Mouse (Mus musculus): ENCODE data around the gene Ldhd. TPM values are rescaled to one million over a fixed set of nuclear protein-coding genes. Genes with fewer than 3 reads are reported as not detected.
"Not testable (repeated sequence)": the region's sequence is repeated elsewhere in the genome, so short reads cannot be mapped to it uniquely, and the experiment has no call there.

Gene Ldhd
- polyA plus RNA-seq, 1 experiment from 2014 or later: 0.24 TPM

- 80% methylated on average over 12 of the region's 12 CpGs for WGBS
Observed at GRCm38 (mm10) chr8:111644286-111645051, 14.3 kb upstream of the Ldhd start.

GRCm38 (mm10) chr8:111643264-111644141, 13.3 kb upstream of the Ldhd start, which contains the start of gene Zfp1:
TSS of gene Zfp1 (plus strand) at chr8:111643401.
- under 1% methylated on average over 75 of the region's 75 CpGs for WGBS
- peak within 1 kb of the TSS; percentile 69 for H3K4me3 ChIP-seq
- no peaks in the 10 kb centered on the region for H3K9me3 ChIP-seq
- peaks cover 8% of the 10 kb centered on the region; the same call in 1 of the 2 replicates for H3K36me3 ChIP-seq
- peak; percentile 92 for DNase-seq (ENCODE audit: low spot score)
- peak within 1 kb of the TSS; percentile 98 for H3K27ac ChIP-seq
- no peaks in the 10 kb centered on the region for H3K27me3 ChIP-seq (ENCODE audit: insufficient read depth, poor library complexity, severe bottlenecking)
- peaks cover 13% of the 10 kb centered on the region for H3K4me1 ChIP-seq (replicated peaks)

More at GRCm38 (mm10) chr8:111644286-111645051, 14.3 kb upstream of the Ldhd start:
- not testable (repeated sequence) for H3K9me3 ChIP-seq; DNase-seq (ENCODE audit: low spot score); H3K36me3 ChIP-seq; H3K27me3 ChIP-seq (ENCODE audit: insufficient read depth, poor library complexity, severe bottlenecking)
- Histone ChIP-seq H3K4me3 (peak overlapping the region; percentile 69), H3K4me1 (replicated peaks) (peaks cover 16% of the 10 kb centered on the region), H3K27ac (peak overlapping the region; percentile 98; the same call in 1 of the 2 replicates)

GRCm38 (mm10) chr8:111642939-111643263, 12.7 kb upstream of the Ldhd start:
- peak overlapping the region; percentile 98 for H3K27ac ChIP-seq
- peak overlapping the region; percentile 69 for H3K4me3 ChIP-seq
- H3K9me3 ChIP-seq: no peaks in the 10 kb centered on the region
- 17% methylated on average over 5 of the region's 5 CpGs for WGBS
- no peak for DNase-seq (ENCODE audit: low spot score)
- peaks cover 8% of the 10 kb centered on the region; the same call in 1 of the 2 replicates for H3K36me3 ChIP-seq
- peaks cover 9% of the 10 kb centered on the region for H3K4me1 ChIP-seq (replicated peaks)
- no peaks in the 10 kb centered on the region for H3K27me3 ChIP-seq (ENCODE audit: insufficient read depth, poor library complexity, severe bottlenecking)

GRCm38 (mm10) chr8:111642496-111642895, 12.3 kb upstream of the Ldhd start:
- peaks cover 9% of the 10 kb centered on the region for H3K4me1 ChIP-seq (replicated peaks)
- H3K9me3 ChIP-seq: no peaks in the 10 kb centered on the region
- no peak for DNase-seq (ENCODE audit: low spot score)
- H3K27me3 ChIP-seq (ENCODE audit: insufficient read depth, poor library complexity, severe bottlenecking): no peaks in the 10 kb centered on the region
- WGBS: 71% methylated on average over 5 of the region's 5 CpGs
- peaks cover 8% of the 10 kb centered on the region; the same call in 1 of the 2 replicates for H3K36me3 ChIP-seq
- peak overlapping the region; percentile 69 for H3K4me3 ChIP-seq
- peak overlapping the region; percentile 98 for H3K27ac ChIP-seq

GRCm38 (mm10) chr8:111641064-111641463, 10.9 kb upstream of the Ldhd start:
- DNase-seq (ENCODE audit: low spot score): no peak
- Histone ChIP-seq H3K27me3 (ENCODE audit: insufficient read depth, poor library complexity, severe bottlenecking) (no peaks in the 10 kb centered on the region), H3K9me3 (no peaks in the 10 kb centered on the region), H3K36me3 (no peaks in the 10 kb centered on the region; the same call in 1 of the 2 replicates), H3K4me1 (replicated peaks) (peaks cover 9% of the 10 kb centered on the region), H3K4me3 (no peak overlapping the region), H3K27ac (no peak overlapping the region)
- 98% methylated on average over 2 of the region's 2 CpGs for WGBS

- H3K4me3 ChIP-seq: no peak overlapping the region
- no peaks in the 10 kb centered on the region for H3K36me3 ChIP-seq
- no peaks in the 10 kb centered on the region for H3K27me3 ChIP-seq (ENCODE audit: insufficient read depth, poor library complexity, severe bottlenecking)
- H3K27ac ChIP-seq: no peak overlapping the region
- no peak for DNase-seq (ENCODE audit: low spot score)
- peaks cover 9% of the 10 kb centered on the region for H3K4me1 ChIP-seq (replicated peaks)
- 0 out of 2 replicates have a peak, but pooled peaks cover 4% of the 10 kb centered on the region for H3K9me3 ChIP-seq
Observed at GRCm38 (mm10) chr8:111638086-111638485, 7.9 kb upstream of the Ldhd start.

GRCm38 (mm10) chr8:111632976-111633375, 2.8 kb upstream of the Ldhd start:
- Histone ChIP-seq H3K36me3 (0 out of 2 replicates have a peak, but pooled peaks cover 11% of the 10 kb centered on the region), H3K27me3 (ENCODE audit: insufficient read depth, poor library complexity, severe bottlenecking) (no peaks in the 10 kb centered on the region), H3K4me1 (replicated peaks) (peaks cover 4% of the 10 kb centered on the region; the same call in 1 of the 2 replicates), H3K9me3 (0 out of 2 replicates have a peak, but pooled peaks cover 5% of the 10 kb centered on the region), H3K4me3 (no peak overlapping the region), H3K27ac (no peak overlapping the region)
- 97% methylated on average over 3 of the region's 3 CpGs for WGBS
- DNase-seq (ENCODE audit: low spot score): no peak

GRCm38 (mm10) chr8:111631589-111631988, 1.4 kb upstream of the Ldhd start:
- 94% methylated on average over 8 of the region's 8 CpGs for WGBS
- Histone ChIP-seq H3K27me3 (ENCODE audit: insufficient read depth, poor library complexity, severe bottlenecking) (no peaks in the 10 kb centered on the region), H3K9me3 (0 out of 2 replicates have a peak, but pooled peaks cover 5% of the 10 kb centered on the region), H3K4me1 (replicated peaks) (peaks cover 4% of the 10 kb centered on the region; the same call in 1 of the 2 replicates), H3K4me3 (no peak overlapping the region), H3K36me3 (0 out of 2 replicates have a peak, but pooled peaks cover 22% of the 10 kb centered on the region), H3K27ac (no peak overlapping the region)
- DNase-seq (ENCODE audit: low spot score): no peak

GRCm38 (mm10) chr8:111628894-111629501, 1.2 kb downstream of the Ldhd start:
- Histone ChIP-seq H3K27me3 (ENCODE audit: insufficient read depth, poor library complexity, severe bottlenecking) (no peaks in the 10 kb centered on the region), H3K36me3 (peaks cover 33% of the 10 kb centered on the region; the same call in 1 of the 2 replicates), H3K4me1 (replicated peaks) (peaks cover 4% of the 10 kb centered on the region; the same call in 1 of the 2 replicates), H3K9me3 (0 out of 2 replicates have a peak, but pooled peaks cover 5% of the 10 kb centered on the region), H3K4me3 (no peak overlapping the region), H3K27ac (no peak overlapping the region)
- 90% methylated on average over 19 of the region's 19 CpGs for WGBS
- no peak for DNase-seq (ENCODE audit: low spot score)

GRCm38 (mm10) chr8:111628401-111628800, 1.8 kb downstream of the Ldhd start:
- Histone ChIP-seq H3K36me3 (peaks cover 35% of the 10 kb centered on the region; the same call in 1 of the 2 replicates), H3K27me3 (ENCODE audit: insufficient read depth, poor library complexity, severe bottlenecking) (no peaks in the 10 kb centered on the region), H3K4me3 (no peak overlapping the region), H3K27ac (no peak overlapping the region), H3K9me3 (0 out of 2 replicates have a peak, but pooled peaks cover 4% of the 10 kb centered on the region), H3K4me1 (replicated peaks) (peaks cover 4% of the 10 kb centered on the region; the same call in 1 of the 2 replicates)
- no peak for DNase-seq (ENCODE audit: low spot score)
- WGBS: 94% methylated on average over 12 of the region's 12 CpGs

GRCm38 (mm10) chr8:111627923-111628322, 2.3 kb downstream of the Ldhd start:
- peaks cover 37% of the 10 kb centered on the region for H3K36me3 ChIP-seq
- no peaks in the 10 kb centered on the region for H3K9me3 ChIP-seq
- H3K27me3 ChIP-seq (ENCODE audit: insufficient read depth, poor library complexity, severe bottlenecking): no peaks in the 10 kb centered on the region
- peaks cover 4% of the 10 kb centered on the region; the same call in 1 of the 2 replicates for H3K4me1 ChIP-seq (replicated peaks)
- no peak overlapping the region for H3K27ac ChIP-seq
- 94% methylated on average over 9 of the region's 9 CpGs for WGBS
- DNase-seq (ENCODE audit: low spot score): no peak
- H3K4me3 ChIP-seq: no peak overlapping the region

- H3K4me3 ChIP-seq: no peak overlapping the region
- H3K9me3 ChIP-seq: no peaks in the 10 kb centered on the region
- 96% methylated on average over 14 of the region's 14 CpGs for WGBS
- H3K27ac ChIP-seq: no peak overlapping the region
- DNase-seq (ENCODE audit: low spot score): no peak
- peaks cover 46% of the 10 kb centered on the region for H3K36me3 ChIP-seq
- peaks cover 7% of the 10 kb centered on the region; the same call in 1 of the 2 replicates for H3K4me1 ChIP-seq (replicated peaks)
- H3K27me3 ChIP-seq (ENCODE audit: insufficient read depth, poor library complexity, severe bottlenecking): no peaks in the 10 kb centered on the region
Observed at GRCm38 (mm10) chr8:111626933-111627332, 3.2 kb downstream of the Ldhd start.
